Mouse (Mus musculus): ENCODE measurements around the gene Mob1a. TPM values are rescaled to one million over a fixed set of nuclear protein-coding genes. Genes with fewer than 3 reads are reported as not detected.

Gene Mob1a
- polyA plus RNA-seq, 1 experiment = 30.8 TPM

DNA sequence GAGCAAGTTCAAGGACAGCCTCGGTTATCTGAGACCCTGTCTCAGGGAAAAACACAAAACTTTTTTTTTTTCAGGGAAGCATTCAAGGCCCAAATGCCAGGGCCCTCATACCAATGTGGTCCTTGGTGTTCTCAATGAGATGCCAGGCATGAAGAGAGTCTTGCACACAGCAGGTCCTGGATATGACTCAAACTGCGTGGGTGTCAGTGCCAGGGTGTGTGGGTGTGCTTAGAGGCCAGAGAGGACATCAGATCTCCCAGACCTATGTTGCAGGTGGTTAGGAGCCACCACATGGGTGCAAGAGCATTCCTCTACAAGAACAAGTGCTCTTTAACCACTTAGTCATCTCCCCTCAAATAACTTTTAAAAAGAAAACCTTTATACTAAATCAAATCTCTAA lies 24.5 kb upstream of the Mob1a start:
- H3K4me3 ChIP-seq (ENCODE audit: insufficient read depth, poor library complexity, severe bottlenecking) = no peak overlapping the region
- no peak overlapping the region for H3ac ChIP-seq (ENCODE audit: control insufficient read depth, insufficient read length, low read depth)
- TF ChIP-seq USF1 (IDR thresholded peaks at IDR 0.05; ENCODE audit: low read depth) (no peak), FOSL1 (IDR thresholded peaks at IDR 0.05; ENCODE audit: insufficient read depth, low read length, poor library complexity, severe bottlenecking) (no peak), MYOD1 (IDR thresholded peaks at IDR 0.05; ENCODE audit: control insufficient read depth, insufficient read length, low read depth) (no peak), MYOG (IDR thresholded peaks at IDR 0.05; ENCODE audit: control insufficient read depth, extremely low read depth, insufficient read length) (no peak), CTCF (IDR thresholded peaks at IDR 0.05; ENCODE audit: control insufficient read depth, insufficient read depth, insufficient read length) (no peak), CEBPB (IDR thresholded peaks at IDR 0.05; ENCODE audit: low read depth) (no peak), MAX (IDR thresholded peaks at IDR 0.05) (no peak)
- peaks cover 28% of the 10 kb centered on the region for H3K36me3 ChIP-seq (ENCODE audit: control insufficient read depth, insufficient read depth)
- H3K27me3 ChIP-seq (ENCODE audit: control insufficient read depth, insufficient read depth, insufficient read length) = peaks cover 3% of the 10 kb centered on the region
- no peaks in the 10 kb centered on the region for H3K79me2 ChIP-seq (ENCODE audit: control insufficient read depth, insufficient read depth)
- H3K79me3 ChIP-seq (ENCODE audit: low read depth) = no peaks in the 10 kb centered on the region

GRCm38 (mm10) chr6:83302264-83302663 lies 23.6 kb upstream of the Mob1a start:
- H3ac ChIP-seq (ENCODE audit: control insufficient read depth, insufficient read length, low read depth) = no peak overlapping the region
- H3K36me3 ChIP-seq (ENCODE audit: control insufficient read depth, insufficient read depth) = peaks cover 38% of the 10 kb centered on the region
- peaks cover under 1% of the 10 kb centered on the region for H3K27me3 ChIP-seq (ENCODE audit: control insufficient read depth, insufficient read depth, insufficient read length)
- TF ChIP-seq USF1 (IDR thresholded peaks at IDR 0.05; ENCODE audit: low read depth) (no peak), MAX (IDR thresholded peaks at IDR 0.05) (no peak), CEBPB (IDR thresholded peaks at IDR 0.05; ENCODE audit: low read depth) (no peak), MYOD1 (IDR thresholded peaks at IDR 0.05; ENCODE audit: control insufficient read depth, insufficient read length, low read depth) (no peak), FOSL1 (IDR thresholded peaks at IDR 0.05; ENCODE audit: insufficient read depth, low read length, poor library complexity, severe bottlenecking) (no peak), CTCF (IDR thresholded peaks at IDR 0.05; ENCODE audit: control insufficient read depth, insufficient read depth, insufficient read length) (no peak), MYOG (IDR thresholded peaks at IDR 0.05; ENCODE audit: control insufficient read depth, extremely low read depth, insufficient read length) (no peak)
- H3K4me3 ChIP-seq (ENCODE audit: insufficient read depth, poor library complexity, severe bottlenecking) = no peak overlapping the region
- H3K79me2 ChIP-seq (ENCODE audit: control insufficient read depth, insufficient read depth) = no peaks in the 10 kb centered on the region
- no peaks in the 10 kb centered on the region for H3K79me3 ChIP-seq (ENCODE audit: low read depth)

- H3K36me3 ChIP-seq (ENCODE audit: control insufficient read depth, insufficient read depth) = peaks cover 92% of the 10 kb centered on the region
- H3K4me3 ChIP-seq (ENCODE audit: insufficient read depth, poor library complexity, severe bottlenecking) = no peak overlapping the region
- no peak overlapping the region for H3ac ChIP-seq (ENCODE audit: control insufficient read depth, insufficient read length, low read depth)
- TF ChIP-seq FOSL1 (IDR thresholded peaks at IDR 0.05; ENCODE audit: insufficient read depth, low read length, poor library complexity, severe bottlenecking) = no peak
- peaks cover 12% of the 10 kb centered on the region for H3K79me2 ChIP-seq (ENCODE audit: control insufficient read depth, insufficient read depth)
- peaks cover 11% of the 10 kb centered on the region for H3K79me3 ChIP-seq (ENCODE audit: low read depth)
- no peaks in the 10 kb centered on the region for H3K27me3 ChIP-seq (ENCODE audit: control insufficient read depth, insufficient read depth, insufficient read length)
These were observed 16.8 kb upstream of the Mob1a start for GRCm38 (mm10) chr6:83309017-83309416.

GRCm38 (mm10) chr6:83311206-83311605 lies 14.6 kb upstream of the Mob1a start:
- no peaks in the 10 kb centered on the region for H3K27me3 ChIP-seq (ENCODE audit: control insufficient read depth, insufficient read depth, insufficient read length)
- H3K79me2 ChIP-seq (ENCODE audit: control insufficient read depth, insufficient read depth) = peaks cover 34% of the 10 kb centered on the region
- H3ac ChIP-seq (ENCODE audit: control insufficient read depth, insufficient read length, low read depth) = no peak overlapping the region
- H3K79me3 ChIP-seq (ENCODE audit: low read depth) = peaks cover 33% of the 10 kb centered on the region
- H3K4me3 ChIP-seq (ENCODE audit: insufficient read depth, poor library complexity, severe bottlenecking) = no peak overlapping the region
- TF ChIP-seq USF1 (IDR thresholded peaks at IDR 0.05; ENCODE audit: low read depth) (no peak), FOSL1 (IDR thresholded peaks at IDR 0.05; ENCODE audit: insufficient read depth, low read length, poor library complexity, severe bottlenecking) (no peak), CTCF (IDR thresholded peaks at IDR 0.05; ENCODE audit: control insufficient read depth, insufficient read depth, insufficient read length) (no peak), MYOG (IDR thresholded peaks at IDR 0.05; ENCODE audit: control insufficient read depth, extremely low read depth, insufficient read length) (no peak), MYOD1 (IDR thresholded peaks at IDR 0.05; ENCODE audit: control insufficient read depth, insufficient read length, low read depth) (no peak), MAX (IDR thresholded peaks at IDR 0.05) (no peak), CEBPB (IDR thresholded peaks at IDR 0.05; ENCODE audit: low read depth) (no peak)
- H3K36me3 ChIP-seq (ENCODE audit: control insufficient read depth, insufficient read depth) = peaks cover 79% of the 10 kb centered on the region

- Histone ChIP-seq H3K79me2 (ENCODE audit: control insufficient read depth, insufficient read depth) (peaks cover 42% of the 10 kb centered on the region), H3ac (ENCODE audit: control insufficient read depth, insufficient read length, low read depth) (no peak overlapping the region), H3K36me3 (ENCODE audit: control insufficient read depth, insufficient read depth) (peaks cover 71% of the 10 kb centered on the region), H3K79me3 (ENCODE audit: low read depth) (peaks cover 40% of the 10 kb centered on the region), H3K27me3 (ENCODE audit: control insufficient read depth, insufficient read depth, insufficient read length) (no peaks in the 10 kb centered on the region), H3K4me3 (ENCODE audit: insufficient read depth, poor library complexity, severe bottlenecking) (no peak overlapping the region)
- no peak for TF ChIP-seq MYOG (IDR thresholded peaks at IDR 0.05; ENCODE audit: control insufficient read depth, extremely low read depth, insufficient read length)
- no peak for TF ChIP-seq USF1 (IDR thresholded peaks at IDR 0.05; ENCODE audit: low read depth)
- no peak for TF ChIP-seq FOSL1 (IDR thresholded peaks at IDR 0.05; ENCODE audit: insufficient read depth, low read length, poor library complexity, severe bottlenecking)
- TF ChIP-seq CTCF (IDR thresholded peaks at IDR 0.05; ENCODE audit: control insufficient read depth, insufficient read depth, insufficient read length) = no peak
- no peak for TF ChIP-seq MYOD1 (IDR thresholded peaks at IDR 0.05; ENCODE audit: control insufficient read depth, insufficient read length, low read depth)
- no peak for TF ChIP-seq MAX (IDR thresholded peaks at IDR 0.05)
- no peak for TF ChIP-seq CEBPB (IDR thresholded peaks at IDR 0.05; ENCODE audit: low read depth)
These were observed 13.8 kb upstream of the Mob1a start for GRCm38 (mm10) chr6:83312021-83312420.

- peaks cover 40% of the 10 kb centered on the region for H3K79me3 ChIP-seq (ENCODE audit: low read depth)
- peaks cover 66% of the 10 kb centered on the region for H3K36me3 ChIP-seq (ENCODE audit: control insufficient read depth, insufficient read depth)
- no peak overlapping the region for H3ac ChIP-seq (ENCODE audit: control insufficient read depth, insufficient read length, low read depth)
- TF ChIP-seq CTCF (IDR thresholded peaks at IDR 0.05; ENCODE audit: control insufficient read depth, insufficient read depth, insufficient read length) = no peak
- TF ChIP-seq MYOD1 (IDR thresholded peaks at IDR 0.05; ENCODE audit: control insufficient read depth, insufficient read length, low read depth) = no peak
- TF ChIP-seq CEBPB (IDR thresholded peaks at IDR 0.05; ENCODE audit: low read depth) = no peak
- no peak for TF ChIP-seq USF1 (IDR thresholded peaks at IDR 0.05; ENCODE audit: low read depth)
- TF ChIP-seq MAX (IDR thresholded peaks at IDR 0.05) = no peak
- TF ChIP-seq FOSL1 (IDR thresholded peaks at IDR 0.05; ENCODE audit: insufficient read depth, low read length, poor library complexity, severe bottlenecking) = no peak
- TF ChIP-seq MYOG (IDR thresholded peaks at IDR 0.05; ENCODE audit: control insufficient read depth, extremely low read depth, insufficient read length) = no peak
- peaks cover 45% of the 10 kb centered on the region for H3K79me2 ChIP-seq (ENCODE audit: control insufficient read depth, insufficient read depth)
- H3K4me3 ChIP-seq (ENCODE audit: insufficient read depth, poor library complexity, severe bottlenecking) = no peak overlapping the region
- no peaks in the 10 kb centered on the region for H3K27me3 ChIP-seq (ENCODE audit: control insufficient read depth, insufficient read depth, insufficient read length)
These were observed 13.3 kb upstream of the Mob1a start for GRCm38 (mm10) chr6:83312514-83312913.

Data from C2C12 (cell line).